Mouse (Mus musculus): ENCODE results near the gene Dctpp1.

DNA sequence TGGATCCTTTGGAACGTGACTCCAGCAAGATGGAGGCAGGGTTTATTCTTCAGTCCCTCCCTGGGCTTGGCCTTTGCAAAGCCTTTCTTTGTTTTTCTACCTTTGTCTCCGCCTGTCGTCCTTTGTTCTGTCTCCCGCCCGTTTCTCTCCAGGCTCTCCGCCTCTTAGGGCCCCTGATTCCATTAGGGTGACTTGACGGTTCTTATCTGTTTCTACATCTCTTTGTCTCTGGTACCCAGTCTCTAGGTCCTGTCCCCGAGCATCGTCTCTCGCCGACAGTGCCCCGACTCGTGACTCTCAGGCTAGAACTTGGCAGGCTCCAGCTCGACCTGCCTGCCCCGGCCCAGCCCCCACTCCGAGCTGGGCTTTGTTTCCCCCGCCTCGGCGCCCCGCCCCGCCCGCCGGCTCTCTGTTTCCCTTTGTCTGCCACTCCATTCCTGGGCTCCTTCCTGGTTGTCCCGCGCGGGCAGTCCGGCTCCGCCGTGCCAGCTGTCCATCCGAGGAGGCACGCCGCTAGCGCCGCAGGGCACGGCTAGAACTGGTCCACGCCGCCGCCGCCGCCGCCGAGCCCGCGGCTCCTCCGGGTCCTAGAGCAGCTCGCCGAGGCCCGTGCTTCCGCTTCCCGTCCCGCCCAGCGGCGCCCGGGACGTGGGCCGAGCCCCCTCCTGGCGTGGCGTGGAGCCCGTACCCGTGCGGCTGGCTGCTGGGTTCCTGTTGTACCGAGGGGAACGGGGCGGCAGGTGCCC is 27.7 kb downstream of the Dctpp1 start, which contains the start of the genes Zfp553 and Sept1:
- TF ChIP-seq POLR2A (IDR thresholded peaks at IDR 0.05; ENCODE audit: borderline replicate concordance, insufficient read depth, low read length): peak; percentile 66
- TF ChIP-seq CTCF (IDR thresholded peaks at IDR 0.05; ENCODE audit: borderline replicate concordance, insufficient read depth, low read depth, low read length): no peak

Measured in cerebellum, adult 2 months (tissue).